23 mouse cellular contexts compared by ENCODE assay signal in genomic region chr13:102482451-102482850, GRCm38 (mm10).
"Had no signal": no experiment of that assay in that cellular context is flagged by ENCODE, and none has a peak within 500 bp of the region (broad histone marks: within the 10 kb centered on the region; RNA-seq: fewer than 3 reads in every experiment).

No protein-coding gene starts in this region.

- ATAC-seq: forebrain, embryonic 13.5 days; forebrain, embryonic 14.5 days; forebrain, embryonic 15.5 days; forebrain, embryonic 16.5 days; forebrain, postnatal 0 days had no signal

- DNase-seq: cerebellum, postnatal 10 days; cerebellum, postnatal 14 days; cerebellum, postnatal 25 days; cerebellum, postnatal 36 days; embryo, embryonic 11 days; forebrain, postnatal 0 days; gastrocnemius, adult 2 months; gastrocnemius, postnatal 10 days; gastrocnemius, postnatal 14 days; gastrocnemius, postnatal 25 days; gastrocnemius, postnatal 36 days; heart, adult 11 months; heart, adult 18-20 months; heart, adult 2 months had no signal

- H3K27me3 ChIP-seq: embryonic facial prominence, embryonic 12.5 days; embryonic facial prominence, embryonic 13.5 days; embryonic facial prominence, embryonic 15.5 days; forebrain, embryonic 12.5 days; forebrain, embryonic 13.5 days; forebrain, embryonic 15.5 days; heart, embryonic 12.5 days had no signal
